Mouse (Mus musculus) ES-Bruce4 (cell line): Measurements from ENCODE around the gene Fryl.

Experiments used
- CTCF ChIP-seq: IDR thresholded peaks from one replicate; pipeline ENCODE4 v1.8.1; 2011; ENCODE audit warnings: low read depth, low read length
- EP300 ChIP-seq: IDR thresholded peaks from 2 replicates; pipeline ENCODE4 v1.6.1; 2011; ENCODE audit warnings: low read depth, low read length; ENCODE audit not compliant: insufficient read depth
- POLR2A ChIP-seq: IDR thresholded peaks from one replicate; pipeline ENCODE4 v1.8.1; 2011; ENCODE audit warnings: low read length; ENCODE audit not compliant: insufficient read depth

DNA sequence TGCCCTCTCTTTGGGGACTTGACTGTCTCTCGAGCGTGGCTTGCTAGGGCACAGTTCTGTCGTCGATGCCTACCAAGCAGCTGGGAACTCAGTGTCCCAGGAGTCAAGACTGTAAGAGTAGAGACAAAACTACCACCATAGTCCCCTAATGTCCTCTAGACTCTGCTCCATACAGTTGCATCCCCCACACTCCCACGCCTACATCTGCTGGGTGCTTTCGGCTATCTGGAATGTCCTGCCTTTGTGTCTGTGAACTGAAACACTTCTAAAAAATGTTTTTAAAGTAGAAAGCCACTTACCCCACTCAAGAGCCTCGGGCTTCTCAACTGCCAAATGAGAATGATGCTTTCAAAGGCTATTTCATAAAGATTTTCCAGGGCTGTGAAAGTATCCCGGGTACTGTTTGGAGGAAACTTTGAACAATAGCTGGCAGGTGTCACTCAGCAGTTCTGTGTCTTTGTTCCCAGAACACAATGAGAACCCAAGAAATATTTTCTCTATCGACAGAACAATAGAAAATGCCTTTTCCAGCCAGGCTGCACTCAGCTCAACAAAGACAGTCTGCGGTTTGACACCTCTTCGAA is 28.8 kb downstream of the Fryl start:
- no peak for TF ChIP-seq CTCF
- no peak for TF ChIP-seq POLR2A
- TF ChIP-seq EP300: no peak
